Mouse (Mus musculus): ENCODE measurements around the gene Brpf1. TPM values are rescaled to one million over a fixed set of nuclear protein-coding genes. Genes with fewer than 3 reads are reported as not detected.

Gene Brpf1
- total RNA-seq (2021): 10 to 100 TPM; 13.7 to 18.2 TPM
- long read RNA-seq, experiment 1, full-length matches to known transcripts: 3 of 22 reads
- long read RNA-seq, experiment 1, partial matches to known transcripts: 7 of 22 reads
- long read RNA-seq, experiment 1, other reads (novel, unspliced or antisense): 12 of 22 reads
- long read RNA-seq, experiment 2, full-length matches to known transcripts: 3 of 12 reads
- long read RNA-seq, experiment 2, partial matches to known transcripts: 3 of 12 reads
- long read RNA-seq, experiment 2, other reads (novel, unspliced or antisense): 6 of 12 reads

GRCm38 (mm10) chr6:113306986-113307349, at the start of gene Brpf1:
Brpf1 (plus strand) TSS chr6:113307137.
- no peak for DNase-seq

- DNase-seq: no peak
These were observed 45.6 kb upstream of the Brpf1 start for GRCm38 (mm10) chr6:113261174-113261858.

GRCm38 (mm10) chr6:113263531-113263930, 43.4 kb upstream of the Brpf1 start:
- DNase-seq: no peak

- DNase-seq: no peak
These were observed 42.5 kb upstream of the Brpf1 start for GRCm38 (mm10) chr6:113264429-113264828.

GRCm38 (mm10) chr6:113266996-113267655, 39.8 kb upstream of the Brpf1 start:
- no peak for DNase-seq

- no peak for DNase-seq
These were observed 38.9 kb upstream of the Brpf1 start for GRCm38 (mm10) chr6:113267988-113268387.

- no peak for DNase-seq
These were observed 34.6 kb upstream of the Brpf1 start for GRCm38 (mm10) chr6:113272365-113272764.

- no peak for DNase-seq
These were observed 30.1 kb upstream of the Brpf1 start for GRCm38 (mm10) chr6:113276846-113277245.

GRCm38 (mm10) chr6:113281676-113282075, 25.3 kb upstream of the Brpf1 start:
- DNase-seq: no peak

- DNase-seq: no peak
These were observed 24.7 kb upstream of the Brpf1 start, which contains the start of gene Cpne9 for GRCm38 (mm10) chr6:113282101-113282802. Cpne9 (plus strand) TSS chr6:113282307.

GRCm38 (mm10) chr6:113282969-113283368, 24.0 kb upstream of the Brpf1 start:
- no peak for DNase-seq

GRCm38 (mm10) chr6:113283500-113283899, 23.4 kb upstream of the Brpf1 start:
- DNase-seq: no peak

GRCm38 (mm10) chr6:113284931-113285330, 22.0 kb upstream of the Brpf1 start:
- DNase-seq: no peak

- no peak for DNase-seq
These were observed 20.6 kb upstream of the Brpf1 start for GRCm38 (mm10) chr6:113286316-113286715.

GRCm38 (mm10) chr6:113287236-113287635, 19.7 kb upstream of the Brpf1 start:
- no peak for DNase-seq

- no peak for DNase-seq
These were observed 17.6 kb upstream of the Brpf1 start for GRCm38 (mm10) chr6:113289346-113289745.

GRCm38 (mm10) chr6:113290346-113290745, 16.6 kb upstream of the Brpf1 start:
- no peak for DNase-seq

GRCm38 (mm10) chr6:113292938-113293337, 14.0 kb upstream of the Brpf1 start:
- no peak for DNase-seq

- DNase-seq: no peak
These were observed 10.9 kb upstream of the Brpf1 start for GRCm38 (mm10) chr6:113296046-113296445.

GRCm38 (mm10) chr6:113296639-113297038, 10.3 kb upstream of the Brpf1 start:
- no peak for DNase-seq

- no peak for DNase-seq
These were observed 5.6 kb upstream of the Brpf1 start for GRCm38 (mm10) chr6:113301350-113301749.

- DNase-seq: no peak
These were observed 4.7 kb upstream of the Brpf1 start for GRCm38 (mm10) chr6:113302258-113302657.

All from gastrocnemius, postnatal 10 days (tissue).